Mouse (Mus musculus): ENCODE measurements around the gene Olfr954. TPM values are rescaled to one million over a fixed set of nuclear protein-coding genes. Genes with fewer than 3 reads are reported as not detected.

The Olfr954 gene
- polyA plus RNA-seq (2015; fragmentation: Nextera tagmentation; extraction: Ambion mirVana) = not detected in 2 replicates

DNA sequence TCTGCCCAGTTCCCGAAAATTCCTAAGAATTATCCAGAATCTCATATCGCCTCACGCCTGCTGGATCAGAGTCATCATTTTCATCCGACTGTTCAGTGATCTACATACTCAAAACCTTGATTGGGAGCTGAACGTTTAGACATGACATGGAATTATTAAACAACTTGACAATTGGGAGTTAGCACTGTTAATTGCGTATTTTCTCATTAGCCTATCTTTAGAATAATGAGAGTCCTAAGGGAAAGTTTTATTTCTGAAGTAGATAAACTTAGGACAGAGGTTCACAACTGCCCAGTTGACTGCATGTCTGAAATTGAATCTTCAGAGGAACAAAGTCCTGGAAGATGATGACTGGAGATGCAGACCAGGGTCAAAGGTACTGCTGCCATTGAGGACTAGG lies at the start of gene Olfr954:
Gene Olfr954, plus strand, starts transcription at position 301 of the 400 bp plus-strand sequence.

DNA sequence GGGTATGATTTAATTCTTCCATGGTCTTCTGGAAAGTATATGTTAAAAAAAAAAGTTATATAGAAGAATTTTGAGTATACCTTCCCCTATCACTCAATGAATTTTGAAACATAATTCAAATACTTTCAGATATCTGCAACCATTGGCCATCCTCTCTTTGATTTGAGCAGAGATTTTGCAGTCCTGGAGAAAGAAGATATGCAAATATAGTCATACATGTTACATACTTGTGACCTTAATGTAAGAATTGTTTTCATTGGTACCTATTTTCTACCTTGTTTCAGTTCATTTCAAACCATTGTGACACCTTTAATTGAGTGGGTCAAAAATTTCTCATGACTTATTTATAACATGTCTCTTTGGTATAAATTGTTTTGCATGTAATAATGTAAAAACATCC lies 29.5 kb upstream of the Olfr954 start, which contains the start of gene Olfr952:
Gene Olfr952, minus strand, starts transcription at position 101 of the 400 bp plus-strand sequence.

DNA sequence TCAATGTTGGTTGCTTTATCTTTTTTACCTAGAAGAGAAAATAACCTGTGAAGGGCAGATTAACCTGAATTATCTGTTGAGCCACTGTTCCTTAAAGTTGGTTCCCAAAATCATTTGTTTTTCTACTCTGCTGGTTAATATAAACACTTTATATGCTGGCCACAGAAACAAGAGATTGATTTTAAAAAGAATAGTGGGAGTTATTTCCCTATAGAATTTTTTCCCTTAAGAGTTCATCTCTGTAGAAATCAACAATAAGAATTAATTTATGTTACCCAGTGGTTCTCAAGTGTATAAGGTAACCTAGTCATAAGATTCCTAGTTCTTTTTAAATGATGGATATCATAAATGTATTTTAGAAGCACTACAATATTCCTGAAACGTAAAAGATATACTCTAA lies 15.3 kb downstream of the Olfr954 start, which contains the start of gene Olfr955:
Gene Olfr955, minus strand, starts transcription at position 101 of the 400 bp plus-strand sequence.

DNA sequence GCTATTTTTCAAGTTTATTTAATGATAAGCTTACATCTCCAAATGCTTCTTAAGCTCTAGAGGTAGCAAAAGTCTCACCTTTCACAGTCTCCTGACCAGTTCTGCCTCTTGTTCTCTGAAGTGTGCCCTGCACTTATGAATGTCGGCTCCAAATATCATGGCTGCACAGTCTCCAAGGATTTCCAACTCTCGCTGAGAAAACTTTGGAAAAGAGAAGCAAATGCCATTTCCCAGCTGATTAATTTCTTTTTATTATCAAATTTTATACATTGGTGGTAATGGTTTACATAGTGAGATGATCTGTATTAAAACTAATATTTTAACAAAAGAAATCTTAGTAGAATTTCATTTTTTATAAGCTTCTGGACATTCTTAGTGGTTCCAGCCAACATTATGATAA lies 37.4 kb downstream of the Olfr954 start, which contains the start of gene Olfr44:
Gene Olfr44, minus strand, starts transcription at position 101 of the 400 bp plus-strand sequence.

Other genes starting within 250 kb of the Olfr954 start
- not detected in 2 replicates for gene Olfr1537, start 206.7 kb upstream of the Olfr954 start, polyA plus RNA-seq (2015; fragmentation: Nextera tagmentation; extraction: Ambion mirVana)
- gene Olfr945, start 179.9 kb upstream of the Olfr954 start, polyA plus RNA-seq (2015; fragmentation: Nextera tagmentation; extraction: Ambion mirVana) = not detected in 2 replicates
- not detected in 2 replicates for gene Olfr948, start 130.7 kb upstream of the Olfr954 start, polyA plus RNA-seq (2015; fragmentation: Nextera tagmentation; extraction: Ambion mirVana)
- not detected in 2 replicates for gene Olfr951, start 69.3 kb upstream of the Olfr954 start, polyA plus RNA-seq (2015; fragmentation: Nextera tagmentation; extraction: Ambion mirVana)
- gene Olfr952, start 29.6 kb upstream of the Olfr954 start, polyA plus RNA-seq (2015; fragmentation: Nextera tagmentation; extraction: Ambion mirVana) = not detected in 2 replicates
- gene Olfr955, start 15.2 kb downstream of the Olfr954 start, polyA plus RNA-seq (2015; fragmentation: Nextera tagmentation; extraction: Ambion mirVana) = not detected in 2 replicates
- gene Olfr44, start 37.3 kb downstream of the Olfr954 start, polyA plus RNA-seq (2015; fragmentation: Nextera tagmentation; extraction: Ambion mirVana) = not detected in 2 replicates
- not detected in 2 replicates for gene Olfr957, start 59.1 kb downstream of the Olfr954 start, polyA plus RNA-seq (2015; fragmentation: Nextera tagmentation; extraction: Ambion mirVana)
- not detected in 2 replicates for gene Olfr958, start 97.4 kb downstream of the Olfr954 start, polyA plus RNA-seq (2015; fragmentation: Nextera tagmentation; extraction: Ambion mirVana)
- not detected in 2 replicates for gene Olfr959, start 118.9 kb downstream of the Olfr954 start, polyA plus RNA-seq (2015; fragmentation: Nextera tagmentation; extraction: Ambion mirVana)
- 2.8 and 4.7 TPM in 2 replicates for gene AW551984, start 147.7 kb downstream of the Olfr954 start, polyA plus RNA-seq (2015; fragmentation: Nextera tagmentation; extraction: Ambion mirVana)
- not detected in 2 replicates for gene Olfr148, start 154.0 kb downstream of the Olfr954 start, polyA plus RNA-seq (2015; fragmentation: Nextera tagmentation; extraction: Ambion mirVana)
- not detected in 2 replicates for gene Olfr960, start 164.7 kb downstream of the Olfr954 start, polyA plus RNA-seq (2015; fragmentation: Nextera tagmentation; extraction: Ambion mirVana)
- gene Olfr961, start 188.4 kb downstream of the Olfr954 start, polyA plus RNA-seq (2015; fragmentation: Nextera tagmentation; extraction: Ambion mirVana) = not detected in 2 replicates
- gene Olfr963, start 210.5 kb downstream of the Olfr954 start, polyA plus RNA-seq (2015; fragmentation: Nextera tagmentation; extraction: Ambion mirVana) = not detected in 2 replicates